In the genomic region with DNA sequence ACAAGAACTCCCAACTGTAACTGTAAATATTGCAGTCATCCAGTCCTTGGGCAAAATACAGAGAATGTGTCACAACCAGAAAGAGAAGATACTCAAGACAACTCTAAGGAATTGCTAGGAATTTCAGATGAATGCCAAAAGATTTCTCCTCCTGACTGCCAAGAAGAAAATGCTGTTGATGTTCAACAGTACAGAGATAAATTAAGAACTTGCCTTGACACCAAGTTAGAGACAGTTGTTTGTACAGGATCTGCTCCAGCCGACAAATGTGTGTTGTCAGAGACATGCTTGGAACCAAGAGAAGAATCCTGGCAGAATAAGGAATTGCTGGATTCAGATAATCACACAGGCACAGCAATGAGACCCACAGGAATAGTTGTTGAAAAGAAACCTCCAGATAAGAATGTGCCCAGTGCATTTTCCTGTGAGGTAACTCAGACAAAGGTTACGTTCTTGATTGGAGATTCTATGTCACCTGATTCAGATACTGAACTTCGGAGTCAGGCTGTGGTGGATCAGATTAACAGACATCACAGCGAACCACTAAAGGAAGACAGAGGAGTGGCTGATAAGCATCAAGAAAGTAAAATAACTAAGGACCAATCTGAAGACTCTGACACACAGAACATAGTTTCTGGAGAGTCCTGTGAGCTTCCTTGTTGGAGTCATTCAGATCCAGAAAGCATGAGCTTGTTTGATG, we compare ENCODE assay signal across 13 mouse cellular contexts. TPM values are rescaled to one million over a fixed set of nuclear protein-coding genes. Genes with fewer than 3 reads are reported as not detected.
DNase-seq lines count a peak whose midpoint lies in the region; ATAC-seq and TF ChIP-seq lines count a peak whose summit lies in the region.
"Had no signal": no experiment of that assay in that cellular context is flagged by ENCODE, and none has a peak within 500 bp of the region (broad histone marks: within the 10 kb centered on the region; RNA-seq: fewer than 3 reads in every experiment).

No protein-coding gene starts in this region.

- no peak overlapping the region for H3K27ac ChIP-seq in forebrain, postnatal 0 days (ENCODE audit: low read depth, low read length)
- H3K27ac ChIP-seq in forebrain, embryonic 15.5 days (replicated peaks), result no peak overlapping the region
- peak overlapping the region; percentile 13; the same call in 1 of the 2 replicates for H3K27ac ChIP-seq in kidney, embryonic 15.5 days
- H3K27ac ChIP-seq: forebrain, embryonic 12.5 days; hindbrain, embryonic 10.5 days; liver, embryonic 14.5 days had no signal

- no peak overlapping the region for H3K9ac ChIP-seq in forebrain, postnatal 0 days
- H3K9ac ChIP-seq in forebrain, embryonic 15.5 days (replicated peaks), result no peak overlapping the region
- no peak overlapping the region for H3K9ac ChIP-seq in kidney, embryonic 15.5 days
- H3K9ac ChIP-seq: forebrain, embryonic 12.5 days; liver, embryonic 14.5 days had no signal

- H3K27me3 ChIP-seq in forebrain, postnatal 0 days (ENCODE audit: insufficient read depth, low read length), result no peaks in the 10 kb centered on the region
- no peaks in the 10 kb centered on the region for H3K27me3 ChIP-seq in forebrain, embryonic 15.5 days
- no peaks in the 10 kb centered on the region for H3K27me3 ChIP-seq in kidney, embryonic 15.5 days
- H3K27me3 ChIP-seq: forebrain, embryonic 12.5 days had no signal

- H3K36me3 ChIP-seq in forebrain, postnatal 0 days (ENCODE audit: insufficient read depth), result peaks cover 32% of the 10 kb centered on the region
- peaks cover 31% of the 10 kb centered on the region for H3K36me3 ChIP-seq in forebrain, embryonic 15.5 days
- H3K36me3 ChIP-seq in kidney, embryonic 15.5 days, result peaks cover 43% of the 10 kb centered on the region

- 91% methylated on average over 4 of the region's 4 CpGs for WGBS in forebrain, postnatal 0 days
- WGBS in forebrain, embryonic 15.5 days, result 94% methylated on average over 4 of the region's 4 CpGs
- 77% methylated on average over 4 of the region's 4 CpGs for WGBS in kidney, embryonic 15.5 days

- ATAC-seq in forebrain, postnatal 0 days, result no peak
- no peak for ATAC-seq in forebrain, embryonic 15.5 days (replicated peaks)
- ATAC-seq in kidney, embryonic 15.5 days (replicated peaks; ENCODE audit: low FRiP score), result no peak
- ATAC-seq: intestine, embryonic 16.5 days had no signal

- peak; percentile 17 for DNase-seq in forebrain, postnatal 0 days
- DNase-seq in kidney, adult 18-20 months, result no peak
- peak; percentile 41 for DNase-seq in gonadal fat pad, adult 2 months (ENCODE audit: low read depth)
- DNase-seq in lung, postnatal 25 days (ENCODE audit: low spot score), result peak; percentile 28
- DNase-seq in right cerebral cortex, postnatal 4 days, result no peak
- DNase-seq in cerebellum, adult 11-12 months, result no peak
- DNase-seq: adrenal gland, adult 8-10 months had no signal

- H3K4me1 ChIP-seq in forebrain, postnatal 0 days (ENCODE audit: insufficient read depth), result no peaks in the 10 kb centered on the region
- H3K4me1 ChIP-seq in forebrain, embryonic 15.5 days, result no peaks in the 10 kb centered on the region
- H3K4me1 ChIP-seq in kidney, embryonic 15.5 days, result no peaks in the 10 kb centered on the region
- H3K4me1 ChIP-seq: forebrain, embryonic 12.5 days; hindbrain, embryonic 10.5 days had no signal

- no peak for TF ChIP-seq CTCF in forebrain, postnatal 0 days (IDR thresholded peaks at IDR 0.05; ENCODE audit: low read depth)

- H3K4me2 ChIP-seq in forebrain, postnatal 0 days (ENCODE audit: low read depth), result no peak overlapping the region
- H3K4me2 ChIP-seq in forebrain, embryonic 15.5 days (replicated peaks), result no peak overlapping the region
- H3K4me2 ChIP-seq in kidney, embryonic 15.5 days, result no peak overlapping the region
- H3K4me2 ChIP-seq: forebrain, embryonic 12.5 days had no signal

- no peaks in the 10 kb centered on the region for H3K9me3 ChIP-seq in forebrain, postnatal 0 days (ENCODE audit: low read length)
- no peaks in the 10 kb centered on the region for H3K9me3 ChIP-seq in forebrain, embryonic 15.5 days
- no peaks in the 10 kb centered on the region for H3K9me3 ChIP-seq in kidney, embryonic 15.5 days (replicated peaks)
- H3K9me3 ChIP-seq: forebrain, embryonic 12.5 days; hindbrain, embryonic 10.5 days had no signal

- H3K4me3 ChIP-seq in forebrain, postnatal 0 days (ENCODE audit: low read depth, low read length), result no peak overlapping the region
- no peak overlapping the region for H3K4me3 ChIP-seq in forebrain, embryonic 15.5 days
- no peak overlapping the region for H3K4me3 ChIP-seq in kidney, embryonic 15.5 days (replicated peaks)
- H3K4me3 ChIP-seq: forebrain, embryonic 12.5 days; hindbrain, embryonic 10.5 days had no signal

RNA-seq across cellular contexts. Expression of a gene that starts 20.0 kb away (rescaled TPM):
- total RNA-seq in forebrain, postnatal 0 days (2014; rRNA removed), result 42.1 and 64.5 TPM in 2 replicates
- 12.7 and 23.5 TPM in 2 replicates for polyA plus RNA-seq in forebrain, postnatal 0 days (2015; fragmentation: Nextera tagmentation; extraction: Ambion mirVana)
- polyA plus RNA-seq in forebrain, embryonic 15.5 days (2015; fragmentation: Nextera tagmentation; extraction: Ambion mirVana), result 35.7 and 36.0 TPM in 2 replicates
- polyA plus RNA-seq in kidney, embryonic 15.5 days (2015; fragmentation: Nextera tagmentation; extraction: Ambion mirVana), result 34.2 and 34.7 TPM in 2 replicates
- 24.0 and 25.1 TPM in 2 replicates for polyA plus RNA-seq in gonadal fat pad, adult 2 months (2012; rRNA removed)

Comparison
In these comparisons a context has a peak if more than half of its experiments do, and no peak if none do; other contexts are left out.
1. DNase-seq: peak in forebrain, postnatal 0 days (single experiment), gonadal fat pad, adult 2 months (single experiment) and lung, postnatal 25 days (single experiment); none in kidney, adult 18-20 months (single experiment), right cerebral cortex, postnatal 4 days (single experiment) and cerebellum, adult 11-12 months (single experiment).